Mouse (Mus musculus): ENCODE data around the gene H2-Eb1. TPM values are rescaled to one million over a fixed set of nuclear protein-coding genes. Genes with fewer than 3 reads are reported as not detected.

Gene H2-Eb1
- polyA plus RNA-seq, 1 experiment from 2014 or later: 5.9 TPM

Other genes with a start within 250 kb of the H2-Eb1 start
- gene H2-Oa, start 213.5 kb upstream of the H2-Eb1 start, polyA plus RNA-seq (2015; fragmentation: Nextera tagmentation; extraction: Ambion mirVana): 0.61 and 0.64 TPM in 2 replicates
- 10.8 and 11.6 TPM in 2 replicates for gene H2-DMa, start 186.3 kb upstream of the H2-Eb1 start, polyA plus RNA-seq (2015; fragmentation: Nextera tagmentation; extraction: Ambion mirVana)
- gene Brd2, start 183.2 kb upstream of the H2-Eb1 start, polyA plus RNA-seq (2015; fragmentation: Nextera tagmentation; extraction: Ambion mirVana): 71.9 and 74.7 TPM in 2 replicates
- 0.70 and 0.82 TPM in 2 replicates for gene H2-DMb2, start 162.6 kb upstream of the H2-Eb1 start, polyA plus RNA-seq (2015; fragmentation: Nextera tagmentation; extraction: Ambion mirVana)
- gene H2-DMb1, start 152.8 kb upstream of the H2-Eb1 start, polyA plus RNA-seq (2015; fragmentation: Nextera tagmentation; extraction: Ambion mirVana): 2.0 and 2.9 TPM in 2 replicates
- 8.7 and 9.1 TPM in 2 replicates for gene Tap1, start 118.3 kb upstream of the H2-Eb1 start, polyA plus RNA-seq (2015; fragmentation: Nextera tagmentation; extraction: Ambion mirVana)
- 7.3 and 7.7 TPM in 2 replicates for gene Psmb9, start 118.1 kb upstream of the H2-Eb1 start, polyA plus RNA-seq (2015; fragmentation: Nextera tagmentation; extraction: Ambion mirVana)
- gene Psmb8, start 108.1 kb upstream of the H2-Eb1 start, polyA plus RNA-seq (2015; fragmentation: Nextera tagmentation; extraction: Ambion mirVana): 14.7 and 15.4 TPM in 2 replicates
- 7.1 and 8.4 TPM in 2 replicates for gene Tap2, start 102.3 kb upstream of the H2-Eb1 start, polyA plus RNA-seq (2015; fragmentation: Nextera tagmentation; extraction: Ambion mirVana)
- gene H2-Ob, start 67.0 kb upstream of the H2-Eb1 start, polyA plus RNA-seq (2015; fragmentation: Nextera tagmentation; extraction: Ambion mirVana): 0.37 and 0.39 TPM in 2 replicates
- 18.1 and 19.5 TPM in 2 replicates for gene H2-Ab1, start 48.2 kb upstream of the H2-Eb1 start, polyA plus RNA-seq (2015; fragmentation: Nextera tagmentation; extraction: Ambion mirVana)
- 5.7 and 7.9 TPM in 2 replicates for gene H2-Aa, start 18.0 kb upstream of the H2-Eb1 start, polyA plus RNA-seq (2015; fragmentation: Nextera tagmentation; extraction: Ambion mirVana)
- gene H2-Eb2, start 19.8 kb downstream of the H2-Eb1 start, polyA plus RNA-seq (2015; fragmentation: Nextera tagmentation; extraction: Ambion mirVana): not detected in 2 replicates
- gene Btnl2, start 49.0 kb downstream of the H2-Eb1 start, polyA plus RNA-seq (2015; fragmentation: Nextera tagmentation; extraction: Ambion mirVana): 1.3 and 1.4 TPM in 2 replicates
- gene Btnl1, start 71.3 kb downstream of the H2-Eb1 start, polyA plus RNA-seq (2015; fragmentation: Nextera tagmentation; extraction: Ambion mirVana): 3.5 TPM in 2 replicates
- gene BC051142, start 93.0 kb downstream of the H2-Eb1 start, polyA plus RNA-seq (2015; fragmentation: Nextera tagmentation; extraction: Ambion mirVana): 1.8 TPM in 2 replicates
- 3.8 and 3.9 TPM in 2 replicates for gene Btnl4, start 171.5 kb downstream of the H2-Eb1 start, polyA plus RNA-seq (2015; fragmentation: Nextera tagmentation; extraction: Ambion mirVana)
- 2.6 and 3.6 TPM in 2 replicates for gene Btnl6, start 211.5 kb downstream of the H2-Eb1 start, polyA plus RNA-seq (2015; fragmentation: Nextera tagmentation; extraction: Ambion mirVana)

All from stomach, embryonic 16.5 days (tissue).